ENCODE assay signal across 10 mouse cellular contexts in genomic region chr10:84395885-84396659, GRCm38 (mm10). TPM values are rescaled to one million over a fixed set of nuclear protein-coding genes. Genes with fewer than 3 reads are reported as not detected.
DNase-seq lines count a peak whose midpoint lies in the region; ATAC-seq and TF ChIP-seq lines count a peak whose summit lies in the region.
"Had no signal": no experiment of that assay in that cellular context is flagged by ENCODE, and none has a peak within 500 bp of the region (broad histone marks: within the 10 kb centered on the region; RNA-seq: fewer than 3 reads in every experiment).

No protein-coding gene starts in this region.

- no peak for TF ChIP-seq CTCF in stomach, postnatal 0 days (IDR thresholded peaks at IDR 0.05; ENCODE audit: low read depth)

- TF ChIP-seq EP300 in stomach, postnatal 0 days (optimal IDR thresholded peaks at IDR 0.05), result no peak

- H3K4me1 ChIP-seq in forebrain, embryonic 14.5 days (ENCODE audit: control insufficient read depth, insufficient read depth, low read length), result peaks cover 34% of the 10 kb centered on the region
- peaks cover 49% of the 10 kb centered on the region for H3K4me1 ChIP-seq in forebrain, embryonic 12.5 days
- peaks cover 42% of the 10 kb centered on the region for H3K4me1 ChIP-seq in stomach, embryonic 15.5 days
- peaks cover 2% of the 10 kb centered on the region; the same call in 1 of the 2 replicates for H3K4me1 ChIP-seq in stomach, postnatal 0 days (replicated peaks; ENCODE audit: control insufficient read depth, insufficient read depth)

- H3K27me3 ChIP-seq in forebrain, embryonic 14.5 days (replicated peaks; ENCODE audit: control insufficient read depth, insufficient read depth, low read length), result no peaks in the 10 kb centered on the region
- H3K27me3 ChIP-seq in forebrain, embryonic 12.5 days, result no peaks in the 10 kb centered on the region
- H3K27me3 ChIP-seq in stomach, embryonic 15.5 days (replicated peaks), result no peaks in the 10 kb centered on the region
- H3K27me3 ChIP-seq in stomach, postnatal 0 days (ENCODE audit: control insufficient read depth, insufficient read depth, low read length), result no peaks in the 10 kb centered on the region

- H3K27ac ChIP-seq in forebrain, embryonic 14.5 days (ENCODE audit: low read depth, low read length), result peak overlapping the region; percentile 55; the same call in 1 of the 2 replicates
- H3K27ac ChIP-seq in forebrain, embryonic 12.5 days, result no peak overlapping the region
- peak overlapping the region; percentile 74 for H3K27ac ChIP-seq in stomach, embryonic 15.5 days
- H3K27ac ChIP-seq in stomach, postnatal 0 days (replicated peaks), result no peak overlapping the region
- H3K27ac ChIP-seq: kidney, postnatal 0 days had no signal

- no peak overlapping the region for H3K4me2 ChIP-seq in forebrain, embryonic 14.5 days (ENCODE audit: low read length)
- H3K4me2 ChIP-seq in forebrain, embryonic 12.5 days, result no peak overlapping the region
- H3K4me2 ChIP-seq in stomach, embryonic 15.5 days, result no peak overlapping the region
- no peak overlapping the region for H3K4me2 ChIP-seq in stomach, postnatal 0 days (replicated peaks; ENCODE audit: low read depth)

- DNase-seq in forebrain, embryonic 14.5 days (ENCODE audit: low spot score), result peak; percentile 55
- no peak for DNase-seq in stomach, postnatal 0 days (ENCODE audit: low spot score)
- peak; percentile 36 for DNase-seq in kidney, adult 9 months
- DNase-seq in adrenal gland, adult 2 months, result no peak
- no peak for DNase-seq in ovary, postnatal 10 days (ENCODE audit: low spot score)
- no peak for DNase-seq in urinary bladder, adult 2 months (ENCODE audit: low spot score)
- DNase-seq: liver, postnatal 0 days had no signal

- 67% methylated on average over 8 of the region's 8 CpGs for WGBS in forebrain, embryonic 14.5 days
- WGBS in forebrain, embryonic 12.5 days, result 86% methylated on average over 8 of the region's 8 CpGs
- 70% methylated on average over 8 of the region's 8 CpGs for WGBS in stomach, embryonic 15.5 days
- WGBS in stomach, postnatal 0 days, result 64% methylated on average over 8 of the region's 8 CpGs

- H3K4me3 ChIP-seq in forebrain, embryonic 14.5 days (ENCODE audit: low read depth, low read length), result no peak overlapping the region
- no peak overlapping the region for H3K4me3 ChIP-seq in forebrain, embryonic 12.5 days (replicated peaks)
- H3K4me3 ChIP-seq in stomach, embryonic 15.5 days (replicated peaks), result no peak overlapping the region
- H3K4me3 ChIP-seq in stomach, postnatal 0 days (ENCODE audit: low read depth, low read length), result no peak overlapping the region

- H3K9ac ChIP-seq in forebrain, embryonic 14.5 days (ENCODE audit: low read length), result no peak overlapping the region
- H3K9ac ChIP-seq in forebrain, embryonic 12.5 days, result no peak overlapping the region
- H3K9ac ChIP-seq in stomach, embryonic 15.5 days, result no peak overlapping the region
- H3K9ac ChIP-seq in stomach, postnatal 0 days (ENCODE audit: low read length), result no peak overlapping the region
- H3K9ac ChIP-seq: liver, postnatal 0 days had no signal

- no peaks in the 10 kb centered on the region for H3K9me3 ChIP-seq in forebrain, embryonic 14.5 days (replicated peaks; ENCODE audit: control insufficient read depth, low read length)
- H3K9me3 ChIP-seq in forebrain, embryonic 12.5 days, result no peaks in the 10 kb centered on the region
- no peaks in the 10 kb centered on the region for H3K9me3 ChIP-seq in stomach, embryonic 15.5 days
- H3K9me3 ChIP-seq in stomach, postnatal 0 days (ENCODE audit: control insufficient read depth, low read length), result no peaks in the 10 kb centered on the region

- H3K36me3 ChIP-seq in forebrain, embryonic 14.5 days (ENCODE audit: control insufficient read depth, insufficient read depth, low read length), result 0 out of 2 replicates have a peak, but pooled peaks cover 2% of the 10 kb centered on the region
- 0 out of 2 replicates have a peak, but pooled peaks cover 7% of the 10 kb centered on the region for H3K36me3 ChIP-seq in forebrain, embryonic 12.5 days (replicated peaks)
- no peaks in the 10 kb centered on the region for H3K36me3 ChIP-seq in stomach, embryonic 15.5 days
- no peaks in the 10 kb centered on the region for H3K36me3 ChIP-seq in stomach, postnatal 0 days (ENCODE audit: control insufficient read depth, insufficient read depth, low read length)

- ATAC-seq in forebrain, embryonic 14.5 days, result 0 out of 2 replicates have a peak, but pooled peaks have one; percentile 30
- no peak for ATAC-seq in forebrain, embryonic 12.5 days (ENCODE audit: low FRiP score)
- peak; percentile 68; the same call in 1 of the 2 replicates for ATAC-seq in stomach, embryonic 15.5 days (ENCODE audit: insufficient read depth, low FRiP score, low read depth)
- ATAC-seq in stomach, postnatal 0 days (ENCODE audit: low FRiP score, low TSS enrichment), result no peak
- ATAC-seq: liver, postnatal 0 days had no signal

RNA-seq across cellular contexts. Expression of gene Nuak1, which starts 44.3 kb away (rescaled TPM):
- 12.6 and 12.9 TPM in 2 replicates for polyA plus RNA-seq in forebrain, embryonic 14.5 days (2014; fragmentation: Nextera tagmentation; extraction: Ambion mirVana)
- polyA plus RNA-seq in forebrain, embryonic 12.5 days (2016; fragmentation: Nextera tagmentation; extraction: Ambion mirVana), result 4.4 and 5.3 TPM in 2 replicates
- 1.0 and 1.2 TPM in 2 replicates for polyA plus RNA-seq in stomach, embryonic 15.5 days (2015; fragmentation: Nextera tagmentation; extraction: Ambion mirVana)
- 0.35 and 0.40 TPM in 2 replicates for polyA plus RNA-seq in stomach, postnatal 0 days (2015; fragmentation: Nextera tagmentation; extraction: Ambion mirVana)
- total RNA-seq in adrenal gland, adult 2 months (2021), result 10 to 100 TPM in 1 of 2 experiments, 1 to 10 TPM in 1; 6.6 to 12.2 TPM
- polyA plus RNA-seq in adrenal gland, adult 2 months (2012; rRNA removed), result 4.4 and 4.7 TPM in 2 replicates
- 7.6 and 9.1 TPM in 2 replicates for polyA plus RNA-seq in urinary bladder, adult 2 months (2012; rRNA removed)

Comparison
In these comparisons a context has a peak if more than half of its experiments do, and no peak if none do; other contexts are left out.
1. ATAC-seq: peak in forebrain, embryonic 14.5 days (single experiment) and stomach, embryonic 15.5 days (single experiment); none in forebrain, embryonic 12.5 days (single experiment) and stomach, postnatal 0 days (single experiment).
2. H3K27ac ChIP-seq: peak in forebrain, embryonic 14.5 days (single experiment) and stomach, embryonic 15.5 days (single experiment); none in forebrain, embryonic 12.5 days (single experiment) and stomach, postnatal 0 days (single experiment).
3. DNase-seq: peak in forebrain, embryonic 14.5 days (single experiment) and kidney, adult 9 months (single experiment); none in stomach, postnatal 0 days (single experiment), adrenal gland, adult 2 months (single experiment), ovary, postnatal 10 days (single experiment) and urinary bladder, adult 2 months (single experiment).